Mouse (Mus musculus) CD4-positive, CD25-positive, alpha-beta regulatory T cell, adult 4 months (primary cell): Measurements from ENCODE around the gene Wwtr1. TPM values are rescaled to one million over a fixed set of nuclear protein-coding genes. Genes with fewer than 3 reads are reported as not detected.

Experiments used
- ATAC-seq: one replicate; pipeline ENCODE4 v1.8.0; 2017
- polyA plus RNA-seq, 2 experiments: library from polyadenylated mRNA; unstranded; fragments of 100-300 nt; shearing (Covaris generic); gene quantifications; one replicate each; pipeline ENCODE4 v1.2.1; 2017

The Wwtr1 gene
- polyA plus RNA-seq, 2 experiments from 2014 or later, result not detected

- ATAC-seq, result no peak
These were observed 18.3 kb downstream of the Wwtr1 start for GRCm38 (mm10) chr3:57557408-57557807.

GRCm38 (mm10) chr3:57555560-57555959 is 20.1 kb downstream of the Wwtr1 start:
- no peak for ATAC-seq

- ATAC-seq, result no peak
These were observed 20.8 kb downstream of the Wwtr1 start for GRCm38 (mm10) chr3:57554890-57555239.

GRCm38 (mm10) chr3:57554124-57554889 is 21.4 kb downstream of the Wwtr1 start:
- ATAC-seq, result no peak

GRCm38 (mm10) chr3:57553108-57553507 is 22.6 kb downstream of the Wwtr1 start:
- ATAC-seq, result no peak

GRCm38 (mm10) chr3:57551210-57551609 is 24.5 kb downstream of the Wwtr1 start:
- no peak for ATAC-seq

- no peak for ATAC-seq
These were observed 25.1 kb downstream of the Wwtr1 start for GRCm38 (mm10) chr3:57550468-57551185.

- ATAC-seq, result no peak
These were observed 31.6 kb downstream of the Wwtr1 start for GRCm38 (mm10) chr3:57544154-57544553.

- no peak for ATAC-seq
These were observed 32.8 kb downstream of the Wwtr1 start for GRCm38 (mm10) chr3:57542848-57543380.

GRCm38 (mm10) chr3:57541205-57541604 is 34.5 kb downstream of the Wwtr1 start:
- no peak for ATAC-seq

GRCm38 (mm10) chr3:57540474-57540873 is 35.2 kb downstream of the Wwtr1 start:
- no peak for ATAC-seq

- no peak for ATAC-seq
These were observed 40.1 kb downstream of the Wwtr1 start for GRCm38 (mm10) chr3:57535483-57536185.

- ATAC-seq, result no peak
These were observed 41.3 kb downstream of the Wwtr1 start for GRCm38 (mm10) chr3:57534450-57534849.

- ATAC-seq, result no peak
These were observed 41.8 kb downstream of the Wwtr1 start for GRCm38 (mm10) chr3:57533876-57534275.

- ATAC-seq, result no peak
These were observed 42.6 kb downstream of the Wwtr1 start for GRCm38 (mm10) chr3:57532991-57533725.

GRCm38 (mm10) chr3:57530836-57531235 is 44.9 kb downstream of the Wwtr1 start:
- no peak for ATAC-seq

GRCm38 (mm10) chr3:57530221-57530620 is 45.5 kb downstream of the Wwtr1 start:
- no peak for ATAC-seq

- ATAC-seq, result no peak
These were observed 48.6 kb downstream of the Wwtr1 start for GRCm38 (mm10) chr3:57527154-57527553.

GRCm38 (mm10) chr3:57523093-57523492 is 52.6 kb downstream of the Wwtr1 start:
- no peak for ATAC-seq

- ATAC-seq, result no peak
These were observed 53.8 kb downstream of the Wwtr1 start for GRCm38 (mm10) chr3:57521876-57522275.

- ATAC-seq, result no peak
These were observed 55.7 kb downstream of the Wwtr1 start for GRCm38 (mm10) chr3:57519995-57520394.

GRCm38 (mm10) chr3:57516146-57516545 is 59.6 kb downstream of the Wwtr1 start:
- no peak for ATAC-seq

GRCm38 (mm10) chr3:57515044-57515443 is 60.7 kb downstream of the Wwtr1 start:
- no peak for ATAC-seq
